Mouse (Mus musculus) cerebellum, adult 11 months (tissue): ENCODE data around the gene Adamts20.
"Not testable (repeated sequence)": the region's sequence is repeated elsewhere in the genome, so short reads cannot be mapped to it uniquely, and the experiment has no call there.

Experiments
- DNase-seq: peaks from one replicate; pipeline ENCODE4 v3.0.0; 2022

The Adamts20 gene

DNA sequence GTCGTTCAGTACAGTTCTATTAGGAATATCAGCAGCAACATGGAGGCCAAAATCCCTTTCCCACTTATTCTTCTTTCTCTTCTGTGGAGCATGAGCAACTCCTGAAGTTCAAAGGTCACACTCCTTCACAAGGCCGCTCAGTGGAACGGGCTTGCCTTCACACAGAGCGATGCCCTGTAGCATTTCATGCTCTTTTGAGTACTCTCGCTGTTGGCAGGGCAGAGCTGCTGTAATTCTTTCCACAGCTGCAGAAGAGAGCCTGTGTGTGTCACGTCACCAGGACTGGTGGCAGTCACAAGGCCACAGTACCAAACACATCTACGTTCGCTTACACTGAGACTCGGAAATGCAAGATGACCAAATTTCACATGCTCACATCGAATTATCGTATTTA is 21.2 kb downstream of the Adamts20 start:
- no peak for DNase-seq

DNA sequence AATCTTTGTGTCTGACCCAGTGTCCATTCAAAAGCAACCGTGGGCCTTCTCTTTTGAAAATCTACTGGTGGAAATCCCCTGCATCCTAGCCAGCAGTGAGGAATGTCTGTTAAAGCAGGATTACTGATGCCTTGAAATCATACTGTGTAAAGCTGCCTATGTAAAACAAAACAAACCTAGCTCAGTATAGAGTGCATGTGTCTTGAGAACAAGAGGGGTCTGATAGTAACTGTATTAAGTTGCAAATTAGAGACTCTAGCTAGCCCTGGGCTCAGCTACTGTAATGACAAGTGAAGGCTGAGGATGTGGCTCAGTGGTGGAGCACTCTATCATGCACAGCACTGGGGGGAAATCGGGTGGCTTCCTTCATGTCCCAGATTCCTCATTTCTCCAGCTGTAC is 22.2 kb downstream of the Adamts20 start:
- DNase-seq: no peak

DNA sequence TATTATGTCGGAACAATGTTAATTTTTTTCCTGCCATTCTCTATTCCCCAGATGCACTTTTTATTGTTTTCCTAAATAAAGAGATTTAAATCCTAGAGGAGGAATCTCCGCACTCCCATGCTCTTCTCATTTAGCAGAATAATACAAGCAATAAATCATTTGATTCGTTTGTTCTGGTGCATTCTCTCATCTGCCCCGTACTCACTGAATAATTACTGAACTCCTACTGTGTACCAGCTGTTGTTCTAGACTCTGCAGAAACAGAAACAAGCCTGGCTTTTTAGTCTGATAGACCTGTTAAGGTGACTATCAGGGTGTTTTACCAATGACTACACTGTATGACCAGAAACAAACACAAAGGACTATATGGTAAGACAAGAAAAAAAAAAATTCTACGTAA is 29.7 kb downstream of the Adamts20 start:
- no peak for DNase-seq

GRCm38 (mm10) chr15:94430681-94431405 is 34.4 kb downstream of the Adamts20 start:
- no peak for DNase-seq

DNA sequence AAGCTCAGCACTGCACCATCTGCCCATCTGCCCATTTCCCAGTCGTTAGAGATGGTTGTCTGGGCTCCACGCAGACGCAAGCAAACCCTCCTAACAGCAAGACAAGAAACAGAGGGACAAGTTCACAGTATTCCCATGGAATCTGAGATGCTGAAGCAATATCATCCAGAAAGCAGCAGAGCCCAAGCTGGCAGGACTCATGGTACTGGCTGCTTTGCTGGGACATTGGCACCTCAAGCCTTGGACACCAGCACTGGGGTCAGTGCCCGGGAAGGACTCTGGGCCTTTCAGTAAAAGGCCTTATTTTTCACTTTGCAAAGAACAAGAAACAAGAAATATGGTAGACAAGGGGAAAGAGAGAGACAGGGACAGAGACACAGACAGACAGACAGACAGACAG is 36.5 kb downstream of the Adamts20 start:
- no peak for DNase-seq

- no peak for DNase-seq
These were observed 37.6 kb downstream of the Adamts20 start for GRCm38 (mm10) chr15:94427482-94428214.

DNA sequence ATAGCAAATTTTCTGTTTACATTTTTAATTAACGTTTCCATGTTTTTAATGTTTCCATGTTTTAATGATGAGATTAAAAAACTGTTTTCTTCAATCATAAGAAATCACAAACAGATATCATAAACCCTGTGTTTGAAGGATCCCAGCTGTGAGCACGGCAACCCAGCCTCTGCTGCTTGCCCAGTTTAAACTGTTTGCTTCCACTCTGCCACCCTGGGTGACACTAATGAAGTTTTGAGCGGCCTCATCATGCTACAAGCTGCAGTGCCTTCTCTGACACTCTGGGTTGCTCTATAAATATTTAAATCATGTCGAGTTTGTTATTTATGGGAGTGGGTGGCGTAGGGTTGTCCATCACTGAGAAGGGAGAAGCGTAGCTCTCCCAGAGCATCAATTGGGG is 44.7 kb downstream of the Adamts20 start:
- DNase-seq: no peak

GRCm38 (mm10) chr15:94419167-94419566 is 46.1 kb downstream of the Adamts20 start:
- no peak for DNase-seq

DNA sequence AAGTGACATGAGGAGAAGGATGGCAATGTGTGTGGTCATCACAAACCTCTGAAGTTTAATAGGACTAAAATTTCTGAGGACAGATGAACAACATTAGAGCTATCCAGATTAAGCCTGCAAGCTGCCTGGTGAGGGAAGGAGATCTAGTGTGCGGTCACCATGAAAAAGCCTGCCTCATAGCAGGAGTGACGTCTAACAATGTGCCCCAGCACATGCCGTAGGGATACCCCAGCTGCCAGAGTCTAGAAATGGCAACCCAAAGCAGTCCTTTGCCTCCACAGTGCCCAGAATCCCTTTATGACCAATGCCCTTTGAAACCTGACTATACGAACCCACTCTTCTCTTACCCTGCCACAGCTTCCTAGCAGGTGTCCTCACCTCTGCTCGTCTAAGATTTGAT is 46.8 kb downstream of the Adamts20 start:
- no peak for DNase-seq

- DNase-seq: no peak
These were observed 47.7 kb downstream of the Adamts20 start for GRCm38 (mm10) chr15:94417216-94418155.

- no peak for DNase-seq
These were observed 55.4 kb downstream of the Adamts20 start for GRCm38 (mm10) chr15:94409832-94410231.

- DNase-seq: no peak
These were observed 58.9 kb downstream of the Adamts20 start for GRCm38 (mm10) chr15:94406364-94406763.

DNA sequence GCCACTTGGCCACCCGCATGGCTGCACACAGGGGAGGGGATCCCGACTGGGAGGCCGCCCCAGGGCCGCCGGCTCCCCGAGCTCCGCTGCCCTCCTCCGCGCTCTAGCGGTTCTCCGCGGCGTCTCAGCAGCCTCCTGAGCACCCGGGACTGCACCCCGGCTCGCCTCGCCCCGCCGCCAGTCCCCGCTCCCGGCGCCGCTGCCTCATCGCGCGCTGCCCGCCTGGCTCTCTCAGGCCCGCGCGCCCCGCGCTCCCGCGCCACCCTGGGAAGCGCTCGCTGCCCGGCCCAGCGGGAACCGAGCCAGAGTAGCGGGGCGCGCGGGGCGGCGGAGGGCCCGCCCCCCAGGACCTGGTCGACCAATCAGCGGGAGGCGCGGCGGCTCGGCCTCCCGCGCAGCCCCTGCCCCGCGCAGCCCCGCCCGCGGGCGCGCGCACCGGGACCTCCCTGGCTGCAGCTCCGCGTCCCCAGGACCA is 61.1 kb downstream of the Adamts20 start:
- DNase-seq: peak; percentile 38

GRCm38 (mm10) chr15:94403461-94404070 is 61.7 kb downstream of the Adamts20 start:
- no peak for DNase-seq

GRCm38 (mm10) chr15:94403018-94403417 is 62.2 kb downstream of the Adamts20 start:
- DNase-seq: no peak

DNA sequence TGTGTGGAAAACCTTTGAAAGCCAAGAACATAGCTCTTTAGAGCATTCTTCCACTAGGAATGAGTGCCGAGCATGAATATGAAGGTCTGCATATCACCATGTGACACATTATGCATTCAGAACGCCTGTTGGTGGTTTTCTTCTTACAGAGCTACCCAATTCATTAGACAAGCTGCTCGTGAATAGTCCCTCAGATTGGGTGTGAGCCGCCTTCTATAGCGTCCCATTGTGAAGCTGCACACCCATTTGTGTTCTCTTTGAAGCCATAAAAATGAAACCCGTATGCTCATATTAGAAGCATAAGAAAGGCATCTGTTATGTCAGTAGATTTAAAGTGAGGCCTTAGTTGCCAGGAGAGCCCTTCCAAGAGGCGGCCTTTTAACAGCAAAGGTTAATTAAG is 72.5 kb downstream of the Adamts20 start:
- no peak for DNase-seq

DNA sequence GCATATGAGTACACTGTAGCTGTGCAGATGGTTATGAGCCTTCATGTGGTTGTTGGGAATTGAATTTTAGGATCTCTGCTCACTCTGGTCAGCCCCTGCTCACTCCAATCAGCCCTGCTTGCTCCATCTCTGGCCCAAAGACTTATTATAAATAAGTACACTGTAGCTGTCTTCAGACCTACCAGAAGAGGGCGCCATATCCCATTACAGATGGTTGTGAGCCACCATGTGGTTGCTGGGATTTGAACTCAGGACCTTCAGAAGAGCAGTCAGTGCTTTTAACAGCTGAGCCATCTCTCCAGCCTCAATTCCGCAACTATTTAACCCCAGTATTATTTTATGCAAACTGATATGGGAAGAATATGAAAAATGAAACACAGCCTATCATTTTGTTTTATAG is 75.1 kb downstream of the Adamts20 start:
- DNase-seq: not testable (repeated sequence)

DNA sequence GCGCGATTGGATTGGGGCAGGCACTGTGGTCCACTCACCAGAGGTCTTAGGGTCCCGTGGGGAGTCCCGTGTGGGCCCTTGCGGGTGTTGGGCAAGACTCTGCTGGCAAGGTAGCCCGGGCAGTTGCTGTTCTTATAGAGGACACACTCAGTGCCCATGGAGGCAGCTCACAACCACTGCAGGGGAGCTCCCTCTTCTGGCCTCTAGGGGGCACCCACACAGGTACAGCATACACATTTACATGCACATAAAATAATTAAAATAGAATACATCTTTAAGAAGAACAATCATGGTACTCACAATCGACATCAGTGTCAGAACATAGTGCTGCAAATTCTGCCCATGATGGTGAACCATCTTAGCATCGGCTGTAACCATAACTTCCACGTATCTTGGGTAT is 85.8 kb downstream of the Adamts20 start:
- DNase-seq: no peak

DNA sequence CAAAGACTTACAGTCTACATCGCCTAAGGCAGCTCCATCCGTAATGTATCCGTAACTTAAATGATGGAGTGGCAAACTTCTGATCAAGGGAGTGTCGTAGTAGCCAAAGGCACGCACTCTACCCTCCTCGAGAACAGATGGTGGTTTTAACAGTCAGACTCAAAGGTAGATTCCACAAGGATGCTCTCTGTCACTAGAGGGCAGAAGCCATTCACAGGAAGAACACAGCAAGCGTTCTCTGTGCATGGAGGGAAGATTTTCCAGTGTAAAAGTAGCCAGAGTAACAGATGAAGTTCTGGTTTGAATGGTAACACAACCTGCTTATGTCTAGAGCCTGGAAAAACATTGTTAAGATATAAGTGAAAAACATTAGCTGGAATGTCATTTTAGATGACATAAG is 92.7 kb downstream of the Adamts20 start:
- no peak for DNase-seq

DNA sequence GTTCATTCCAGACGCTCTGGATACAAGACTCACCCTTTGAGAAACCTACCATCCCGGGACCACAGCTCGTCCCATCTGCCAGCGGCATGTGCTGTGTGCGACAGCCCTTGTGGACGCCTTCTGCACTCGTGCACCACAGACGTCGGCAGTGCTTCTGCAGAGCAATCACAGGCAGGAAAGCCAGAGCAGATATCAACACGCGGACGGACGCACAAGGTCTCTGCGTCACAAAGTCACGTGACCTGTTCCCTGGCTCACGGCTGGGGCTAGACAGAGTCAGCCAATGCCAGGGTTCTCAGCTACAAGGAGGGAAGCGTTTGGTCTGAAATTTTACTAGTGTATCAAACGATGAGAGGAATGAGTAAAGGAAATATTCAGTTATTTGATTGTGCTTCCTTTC is 116.2 kb downstream of the Adamts20 start:
- no peak for DNase-seq

- no peak for DNase-seq
These were observed 120.9 kb downstream of the Adamts20 start for GRCm38 (mm10) chr15:94344317-94344716.

GRCm38 (mm10) chr15:94342365-94342764 is 122.9 kb downstream of the Adamts20 start:
- peak; percentile 26 for DNase-seq

GRCm38 (mm10) chr15:94339011-94339410 is 126.2 kb downstream of the Adamts20 start:
- DNase-seq: no peak
